Comparison of ENCODE assay signal across 12 mouse cellular contexts in the genomic region with DNA sequence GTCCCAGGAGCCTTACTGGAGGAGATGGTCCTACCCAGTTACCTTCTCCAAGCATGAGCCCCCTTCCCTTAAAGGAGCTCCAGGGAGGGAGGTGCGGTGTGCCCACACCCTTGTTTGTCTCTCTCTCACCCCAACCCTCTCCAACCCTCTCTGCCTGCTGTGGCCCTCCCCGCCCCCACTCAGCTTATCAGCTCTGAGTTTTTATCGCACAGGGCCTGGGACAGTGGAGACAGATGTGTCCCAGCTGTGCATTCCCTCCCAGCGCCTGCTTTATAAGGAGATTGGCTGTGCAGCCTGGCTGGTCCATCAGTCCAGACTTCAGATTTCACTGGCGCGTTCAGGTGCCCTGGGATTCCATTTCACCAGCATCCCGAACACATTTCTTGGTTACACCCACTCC.
DNase-seq lines count a peak whose midpoint lies in the region; ATAC-seq and TF ChIP-seq lines count a peak whose summit lies in the region.
"Had no signal": no experiment of that assay in that cellular context is flagged by ENCODE, and none has a peak within 500 bp of the region (broad histone marks: within the 10 kb centered on the region; RNA-seq: fewer than 3 reads in every experiment).

No protein-coding gene starts in this region.

- H3K4me3 ChIP-seq in thymus, adult 2 months (ENCODE audit: control insufficient read depth, insufficient read depth, low read length), result no peak overlapping the region
- H3K4me3 ChIP-seq in heart, postnatal 0 days (ENCODE audit: low read depth, low read length), result no peak overlapping the region
- H3K4me3 ChIP-seq in liver, embryonic 12.5 days, result peak overlapping the region; percentile 12
- no peak overlapping the region for H3K4me3 ChIP-seq in stomach, embryonic 16.5 days (replicated peaks; ENCODE audit: low read length)
- no peak overlapping the region for H3K4me3 ChIP-seq in midbrain, embryonic 13.5 days (replicated peaks)
- H3K4me3 ChIP-seq: embryonic facial prominence, embryonic 12.5 days; hindbrain, embryonic 15.5 days had no signal

- TF ChIP-seq POLR2A in thymus, adult 2 months (IDR thresholded peaks at IDR 0.05; ENCODE audit: control insufficient read depth, extremely low read depth, insufficient read depth, low read length, poor library complexity), result no peak

- TF ChIP-seq EP300 in heart, postnatal 0 days (IDR thresholded peaks at IDR 0.05; ENCODE audit: low read depth), result 0 out of 2 replicates have a peak, but pooled peaks have one; percentile 34

- no peaks in the 10 kb centered on the region for H3K9me3 ChIP-seq in heart, postnatal 0 days (replicated peaks; ENCODE audit: control insufficient read depth, low read length)
- no peaks in the 10 kb centered on the region for H3K9me3 ChIP-seq in liver, embryonic 12.5 days (replicated peaks)
- H3K9me3 ChIP-seq in stomach, embryonic 16.5 days (replicated peaks; ENCODE audit: control insufficient read depth, low read length), result no peaks in the 10 kb centered on the region
- no peaks in the 10 kb centered on the region for H3K9me3 ChIP-seq in midbrain, embryonic 13.5 days
- H3K9me3 ChIP-seq: embryonic facial prominence, embryonic 12.5 days; hindbrain, embryonic 15.5 days had no signal

- H3K36me3 ChIP-seq in thymus, adult 2 months (ENCODE audit: control insufficient read depth, insufficient read depth, low read length), result no peaks in the 10 kb centered on the region
- H3K36me3 ChIP-seq in heart, postnatal 0 days (replicated peaks; ENCODE audit: control insufficient read depth, insufficient read depth, low read length), result peaks cover 14% of the 10 kb centered on the region
- no peaks in the 10 kb centered on the region for H3K36me3 ChIP-seq in liver, embryonic 12.5 days
- H3K36me3 ChIP-seq in stomach, embryonic 16.5 days (ENCODE audit: control insufficient read depth, insufficient read depth, low read length), result no peaks in the 10 kb centered on the region
- H3K36me3 ChIP-seq in midbrain, embryonic 13.5 days, result no peaks in the 10 kb centered on the region
- H3K36me3 ChIP-seq: embryonic facial prominence, embryonic 12.5 days; hindbrain, embryonic 15.5 days had no signal

- ATAC-seq in heart, postnatal 0 days (ENCODE audit: insufficient read depth, low read depth), result peak; percentile 45
- peak; percentile 88 for ATAC-seq in liver, embryonic 12.5 days
- ATAC-seq in stomach, embryonic 16.5 days (ENCODE audit: insufficient read depth, low FRiP score), result peak; percentile 54; the same call in 1 of the 2 replicates
- ATAC-seq in midbrain, embryonic 13.5 days, result no peak

- H3K27ac ChIP-seq in thymus, adult 2 months (ENCODE audit: control insufficient read depth, insufficient read depth, low read length), result no peak overlapping the region
- peak overlapping the region; percentile 75 for H3K27ac ChIP-seq in heart, postnatal 0 days (ENCODE audit: low read depth)
- H3K27ac ChIP-seq in liver, embryonic 12.5 days, result peak overlapping the region; percentile 86
- peak overlapping the region; percentile 34 for H3K27ac ChIP-seq in stomach, embryonic 16.5 days (ENCODE audit: low read length)
- H3K27ac ChIP-seq in midbrain, embryonic 13.5 days, result no peak overlapping the region
- H3K27ac ChIP-seq: hindbrain, embryonic 15.5 days had no signal

- no peak for TF ChIP-seq CTCF in thymus, adult 2 months (IDR thresholded peaks at IDR 0.05; ENCODE audit: borderline replicate concordance, control insufficient read depth, extremely low read depth, insufficient read depth, low read length, poor library complexity)
- TF ChIP-seq CTCF in heart, postnatal 0 days (IDR thresholded peaks at IDR 0.05; ENCODE audit: low read depth), result no peak

- H3K27me3 ChIP-seq in thymus, adult 2 months (ENCODE audit: control insufficient read depth, insufficient read depth, low read length), result no peaks in the 10 kb centered on the region
- no peaks in the 10 kb centered on the region for H3K27me3 ChIP-seq in heart, postnatal 0 days (ENCODE audit: control insufficient read depth, insufficient read depth, low read length)
- H3K27me3 ChIP-seq in liver, embryonic 12.5 days (replicated peaks), result no peaks in the 10 kb centered on the region
- no peaks in the 10 kb centered on the region for H3K27me3 ChIP-seq in stomach, embryonic 16.5 days (ENCODE audit: control insufficient read depth, insufficient read depth, low read length)
- no peaks in the 10 kb centered on the region for H3K27me3 ChIP-seq in midbrain, embryonic 13.5 days
- H3K27me3 ChIP-seq: embryonic facial prominence, embryonic 12.5 days; hindbrain, embryonic 15.5 days had no signal

- peak overlapping the region; percentile 38; the same call in 1 of the 2 replicates for H3K4me2 ChIP-seq in heart, postnatal 0 days (ENCODE audit: low read depth, low read length)
- H3K4me2 ChIP-seq in liver, embryonic 12.5 days, result peak overlapping the region; percentile 55
- no peak overlapping the region for H3K4me2 ChIP-seq in stomach, embryonic 16.5 days (ENCODE audit: low read depth, low read length)
- no peak overlapping the region for H3K4me2 ChIP-seq in midbrain, embryonic 13.5 days (replicated peaks)
- H3K4me2 ChIP-seq: embryonic facial prominence, embryonic 12.5 days; hindbrain, embryonic 15.5 days had no signal

- H3K4me1 ChIP-seq in thymus, adult 2 months (replicated peaks; ENCODE audit: control insufficient read depth, insufficient read depth, low read length), result peaks cover 38% of the 10 kb centered on the region
- H3K4me1 ChIP-seq in heart, postnatal 0 days (ENCODE audit: control insufficient read depth, insufficient read depth), result peaks cover 64% of the 10 kb centered on the region
- peaks cover 63% of the 10 kb centered on the region for H3K4me1 ChIP-seq in liver, embryonic 12.5 days
- H3K4me1 ChIP-seq in stomach, embryonic 16.5 days (ENCODE audit: control insufficient read depth, insufficient read depth, low read length), result peaks cover 19% of the 10 kb centered on the region
- peaks cover 4% of the 10 kb centered on the region; the same call in 1 of the 2 replicates for H3K4me1 ChIP-seq in midbrain, embryonic 13.5 days (replicated peaks)

- WGBS in thymus, adult 2 months, result 75% methylated on average over 7 of the region's 7 CpGs
- 9% methylated on average over 7 of the region's 7 CpGs for whole genome bisulfite sequencing in heart, postnatal 0 days
- 20% methylated on average over 7 of the region's 7 CpGs for WGBS in liver, embryonic 12.5 days (ENCODE audit: insufficient replicate concordance)
- 20% methylated on average over 7 of the region's 7 CpGs for WGBS in stomach, embryonic 16.5 days
- WGBS in midbrain, embryonic 13.5 days, result 85% methylated on average over 7 of the region's 7 CpGs

- peak; percentile 46 for DNase-seq in thymus, postnatal 4 days
- DNase-seq in thymus, adult 2 months, result no peak
- no peak for DNase-seq in heart, postnatal 0 days (ENCODE audit: low spot score)
- DNase-seq in right cerebral cortex, postnatal 36 days (ENCODE audit: low spot score in 2 of 2), result no peak
- DNase-seq in Muller cell, postnatal 12 days (ENCODE audit: inconsistent ontology term), result no peak
- DNase-seq: midbrain, embryonic 14.5 days; right cerebral cortex, postnatal 14 days had no signal

- H3K9ac ChIP-seq in heart, postnatal 0 days (replicated peaks; ENCODE audit: low read depth, low read length), result no peak overlapping the region
- H3K9ac ChIP-seq in liver, embryonic 12.5 days, result peak overlapping the region; percentile 51
- no peak overlapping the region for H3K9ac ChIP-seq in stomach, embryonic 16.5 days (ENCODE audit: low read length)
- no peak overlapping the region for H3K9ac ChIP-seq in midbrain, embryonic 13.5 days (replicated peaks)
- H3K9ac ChIP-seq: embryonic facial prominence, embryonic 12.5 days; hindbrain, embryonic 15.5 days had no signal

Comparison
In these comparisons a context has a peak if more than half of its experiments do, and no peak if none do; other contexts are left out.
1. H3K27ac ChIP-seq: peak in heart, postnatal 0 days (single experiment), liver, embryonic 12.5 days (single experiment) and stomach, embryonic 16.5 days (single experiment); none in thymus, adult 2 months (single experiment) and midbrain, embryonic 13.5 days (single experiment).
2. H3K4me2 ChIP-seq: peak in heart, postnatal 0 days (single experiment) and liver, embryonic 12.5 days (single experiment); none in stomach, embryonic 16.5 days (single experiment) and midbrain, embryonic 13.5 days (single experiment).